ENCODE assay signal across 20 mouse cellular contexts in the genomic region with DNA sequence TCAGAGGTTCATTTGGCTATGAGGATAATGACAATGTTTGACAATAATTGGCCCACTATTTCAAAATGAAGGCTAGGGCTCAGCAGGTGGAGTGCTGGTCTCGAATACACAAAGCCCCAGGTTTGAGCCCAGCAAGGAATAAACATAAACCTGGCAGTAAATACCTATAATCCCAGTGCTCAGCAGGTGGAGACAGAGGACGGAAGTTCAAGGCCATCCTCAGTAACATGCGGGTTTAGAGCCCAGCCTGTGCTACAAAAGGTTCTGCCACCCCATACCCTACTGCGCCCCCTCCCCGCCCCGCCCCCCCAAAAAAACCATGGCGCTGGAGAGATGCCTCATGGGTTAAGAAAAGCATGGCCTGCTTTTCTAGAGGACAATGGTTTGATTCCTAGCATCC. TPM values are rescaled to one million over a fixed set of nuclear protein-coding genes. Genes with fewer than 3 reads are reported as not detected.
DNase-seq lines count a peak whose midpoint lies in the region; ATAC-seq and TF ChIP-seq lines count a peak whose summit lies in the region.
"Had no signal": no experiment of that assay in that cellular context is flagged by ENCODE, and none has a peak within 500 bp of the region (broad histone marks: within the 10 kb centered on the region; RNA-seq: fewer than 3 reads in every experiment).

No protein-coding gene starts in this region.

- no peak for ATAC-seq in intestine, embryonic 14.5 days (replicated peaks; ENCODE audit: low FRiP score, low TSS enrichment, low read depth)
- no peak for ATAC-seq in intestine, postnatal 0 days
- no peak for ATAC-seq in forebrain, embryonic 15.5 days (replicated peaks)
- ATAC-seq: CD4-positive, CD25-positive, alpha-beta regulatory T cell, adult 4 months; forebrain, embryonic 13.5 days; forebrain, embryonic 16.5 days; Patski had no signal

- no peak overlapping the region for H3K4me2 ChIP-seq in intestine, embryonic 14.5 days (ENCODE audit: low read length)
- H3K4me2 ChIP-seq in intestine, postnatal 0 days (replicated peaks; ENCODE audit: low read depth) = no peak overlapping the region
- H3K4me2 ChIP-seq in forebrain, embryonic 15.5 days (replicated peaks) = no peak overlapping the region
- H3K4me2 ChIP-seq: embryonic facial prominence, embryonic 12.5 days; forebrain, embryonic 13.5 days had no signal

- no peak for TF ChIP-seq CTCF in intestine, postnatal 0 days (IDR thresholded peaks at IDR 0.05; ENCODE audit: low read depth)

- H3K36me3 ChIP-seq in intestine, embryonic 14.5 days (ENCODE audit: control insufficient read depth, insufficient read depth, low read length) = no peaks in the 10 kb centered on the region
- H3K36me3 ChIP-seq in intestine, postnatal 0 days (ENCODE audit: control insufficient read depth, insufficient read depth) = no peaks in the 10 kb centered on the region
- no peaks in the 10 kb centered on the region for H3K36me3 ChIP-seq in forebrain, embryonic 15.5 days
- H3K36me3 ChIP-seq: embryonic facial prominence, embryonic 12.5 days had no signal

- H3K4me1 ChIP-seq in intestine, embryonic 14.5 days (replicated peaks; ENCODE audit: control insufficient read depth, insufficient read depth, low read length) = no peaks in the 10 kb centered on the region
- H3K4me1 ChIP-seq in intestine, postnatal 0 days (replicated peaks; ENCODE audit: control insufficient read depth, insufficient read depth, low read length) = no peaks in the 10 kb centered on the region
- peaks cover 22% of the 10 kb centered on the region for H3K4me1 ChIP-seq in forebrain, embryonic 15.5 days
- H3K4me1 ChIP-seq: embryonic facial prominence, embryonic 10.5 days; embryonic facial prominence, embryonic 12.5 days had no signal

- WGBS in intestine, embryonic 14.5 days = 63% methylated on average over 7 of the region's 7 CpGs
- WGBS in intestine, postnatal 0 days = 65% methylated on average over 7 of the region's 7 CpGs
- WGBS in forebrain, embryonic 15.5 days = 75% methylated on average over 7 of the region's 7 CpGs

- H3K27me3 ChIP-seq in intestine, embryonic 14.5 days (replicated peaks; ENCODE audit: control insufficient read depth, insufficient read depth, low read length) = no peaks in the 10 kb centered on the region
- no peaks in the 10 kb centered on the region for H3K27me3 ChIP-seq in intestine, postnatal 0 days (replicated peaks; ENCODE audit: control insufficient read depth, insufficient read depth, low read length)
- no peaks in the 10 kb centered on the region for H3K27me3 ChIP-seq in forebrain, embryonic 15.5 days
- H3K27me3 ChIP-seq: embryonic facial prominence, embryonic 12.5 days; forebrain, embryonic 13.5 days; Patski had no signal

- H3K9ac ChIP-seq in intestine, embryonic 14.5 days (ENCODE audit: low read length) = no peak overlapping the region
- no peak overlapping the region for H3K9ac ChIP-seq in intestine, postnatal 0 days (ENCODE audit: low read depth, low read length)
- H3K9ac ChIP-seq in forebrain, embryonic 15.5 days (replicated peaks) = no peak overlapping the region
- H3K9ac ChIP-seq: embryonic facial prominence, embryonic 12.5 days; forebrain, embryonic 13.5 days had no signal

- no peaks in the 10 kb centered on the region for H3K9me3 ChIP-seq in intestine, embryonic 14.5 days (ENCODE audit: control insufficient read depth, low read length)
- H3K9me3 ChIP-seq in intestine, postnatal 0 days (ENCODE audit: control insufficient read depth) = no peaks in the 10 kb centered on the region
- H3K9me3 ChIP-seq in forebrain, embryonic 15.5 days = no peaks in the 10 kb centered on the region
- H3K9me3 ChIP-seq: embryonic facial prominence, embryonic 10.5 days; embryonic facial prominence, embryonic 12.5 days; forebrain, embryonic 13.5 days; G1E had no signal

- H3K4me3 ChIP-seq in intestine, embryonic 14.5 days (ENCODE audit: low read depth, low read length) = no peak overlapping the region
- no peak overlapping the region for H3K4me3 ChIP-seq in intestine, postnatal 0 days (ENCODE audit: low read depth, low read length)
- no peak overlapping the region for H3K4me3 ChIP-seq in forebrain, embryonic 15.5 days
- H3K4me3 ChIP-seq: embryonic facial prominence, embryonic 10.5 days; embryonic facial prominence, embryonic 12.5 days; forebrain, embryonic 13.5 days had no signal

- peak; percentile 36 for DNase-seq in heart, adult 11 months
- DNase-seq in heart, adult 18-20 months = no peak
- DNase-seq in intestine, embryonic 14.5 days (ENCODE audit: low spot score) = peak; percentile 23
- peak; percentile 57 for DNase-seq in R1 (ENCODE audit: low read depth, low spot score)
- DNase-seq: adrenal gland, postnatal 25 days; B cell, adult 2 months; cerebellum, adult 11-12 months; cerebellum, adult 2 months; cerebellum, adult 9-10 months; cerebellum, postnatal 10 days; cerebellum, postnatal 25 days had no signal

- H3K27ac ChIP-seq in intestine, embryonic 14.5 days (ENCODE audit: low read depth) = no peak overlapping the region
- H3K27ac ChIP-seq in intestine, postnatal 0 days (ENCODE audit: low read depth, low read length) = no peak overlapping the region
- H3K27ac ChIP-seq in forebrain, embryonic 15.5 days (replicated peaks) = no peak overlapping the region
- H3K27ac ChIP-seq: embryonic facial prominence, embryonic 10.5 days; embryonic facial prominence, embryonic 12.5 days; forebrain, embryonic 13.5 days had no signal

RNA-seq across cellular contexts. Expression of a gene that starts 11.2 kb away (rescaled TPM):
- total RNA-seq in heart, adult 18-20 months (2021) = 100 to 1,000 TPM in 1 of 2 experiments, 10 to 100 TPM in 1; 88.5 to 102 TPM
- 334 and 353 TPM in 2 replicates for polyA plus RNA-seq in intestine, embryonic 14.5 days (2014; fragmentation: Nextera tagmentation; extraction: Ambion mirVana)
- polyA plus RNA-seq in intestine, postnatal 0 days (2015; fragmentation: Nextera tagmentation; extraction: Ambion mirVana) = 70.7 and 73.2 TPM in 2 replicates
- 342 and 347 TPM in 2 replicates for polyA plus RNA-seq in forebrain, embryonic 15.5 days (2015; fragmentation: Nextera tagmentation; extraction: Ambion mirVana)

RNA-seq across cellular contexts. Expression of a gene that starts 32.1 kb away (rescaled TPM):
- total RNA-seq in heart, adult 18-20 months (2021) = 10 to 100 TPM; 35.0 to 38.4 TPM
- polyA plus RNA-seq in intestine, embryonic 14.5 days (2014; fragmentation: Nextera tagmentation; extraction: Ambion mirVana) = 40.0 and 43.0 TPM in 2 replicates
- 16.8 and 18.7 TPM in 2 replicates for polyA plus RNA-seq in intestine, postnatal 0 days (2015; fragmentation: Nextera tagmentation; extraction: Ambion mirVana)
- polyA plus RNA-seq in forebrain, embryonic 15.5 days (2015; fragmentation: Nextera tagmentation; extraction: Ambion mirVana) = 60.6 and 61.4 TPM in 2 replicates

RNA-seq across cellular contexts. Expression of a gene that starts 48.6 kb away (rescaled TPM):
- 100 to 1,000 TPM; 410 to 444 TPM for total RNA-seq in heart, adult 18-20 months (2021)
- 14.1 and 20.4 TPM in 2 replicates for polyA plus RNA-seq in intestine, embryonic 14.5 days (2014; fragmentation: Nextera tagmentation; extraction: Ambion mirVana)
- 52.4 and 57.4 TPM in 2 replicates for polyA plus RNA-seq in intestine, postnatal 0 days (2015; fragmentation: Nextera tagmentation; extraction: Ambion mirVana)
- 38.5 and 39.3 TPM in 2 replicates for polyA plus RNA-seq in forebrain, embryonic 15.5 days (2015; fragmentation: Nextera tagmentation; extraction: Ambion mirVana)

Comparison
In these comparisons a context has a peak if more than half of its experiments do, and no peak if none do; other contexts are left out.
1. DNase-seq: peak in heart, adult 11 months (single experiment), intestine, embryonic 14.5 days (single experiment) and R1 (single experiment); none in heart, adult 18-20 months (0 of 2).